Comparison of ENCODE assay signal across 8 mouse cellular contexts in the genomic region with DNA sequence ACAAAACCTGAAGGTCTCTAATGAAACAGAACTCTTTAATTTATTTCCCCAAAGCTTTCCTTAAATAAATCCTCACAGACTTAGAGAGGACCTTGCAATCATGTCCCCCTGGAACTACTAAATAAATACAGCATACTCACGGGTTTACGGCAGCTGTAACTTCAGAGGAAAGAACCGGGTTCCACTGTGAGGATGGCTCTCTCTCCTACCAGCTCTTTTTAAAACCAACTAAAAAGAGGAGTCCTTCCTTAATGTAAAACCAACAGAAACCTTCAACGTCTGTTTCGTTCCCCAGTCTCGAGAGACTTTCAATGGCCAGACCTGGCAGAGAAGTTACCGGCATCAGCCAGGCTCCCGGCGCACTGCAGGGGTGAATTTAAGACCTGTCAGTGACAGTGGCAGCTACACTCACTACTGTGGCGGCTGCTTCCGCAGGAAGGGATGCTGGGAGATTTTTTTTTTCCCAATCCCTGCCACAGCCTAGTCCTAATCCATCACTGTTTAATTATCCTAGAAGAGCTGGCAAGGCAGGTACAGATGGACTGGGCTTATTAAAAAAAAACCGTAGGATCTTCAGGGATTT. TPM values are rescaled to one million over a fixed set of nuclear protein-coding genes. Genes with fewer than 3 reads are reported as not detected.
A peak's percentile ranks its signal among the peaks of the same experiment; 100 is the strongest.
DNase-seq lines count a peak whose midpoint lies in the region; ATAC-seq and TF ChIP-seq lines count a peak whose summit lies in the region.

No protein-coding gene starts in this region.

- no peaks in the 10 kb centered on the region for H3K9me3 ChIP-seq in forebrain, embryonic 11.5 days (ENCODE audit: control insufficient read depth, low read length)
- no peaks in the 10 kb centered on the region for H3K9me3 ChIP-seq in hindbrain, embryonic 16.5 days (ENCODE audit: control insufficient read depth, low read length)
- H3K9me3 ChIP-seq in limb, embryonic 12.5 days = no peaks in the 10 kb centered on the region
- H3K9me3 ChIP-seq in neural tube, embryonic 12.5 days = no peaks in the 10 kb centered on the region

- H3K4me3 ChIP-seq in forebrain, embryonic 11.5 days (ENCODE audit: low read depth, low read length) = peak overlapping the region; percentile 33
- peak overlapping the region; percentile 65 for H3K4me3 ChIP-seq in hindbrain, embryonic 16.5 days (ENCODE audit: low read length)
- H3K4me3 ChIP-seq in limb, embryonic 12.5 days (replicated peaks) = peak overlapping the region; percentile 37
- H3K4me3 ChIP-seq in neural tube, embryonic 12.5 days = peak overlapping the region; percentile 41

- H3K27me3 ChIP-seq in forebrain, embryonic 11.5 days (ENCODE audit: control insufficient read depth, insufficient read depth, low read length) = no peaks in the 10 kb centered on the region
- H3K27me3 ChIP-seq in hindbrain, embryonic 16.5 days (replicated peaks; ENCODE audit: control insufficient read depth, insufficient read depth, low read length) = no peaks in the 10 kb centered on the region
- H3K27me3 ChIP-seq in limb, embryonic 12.5 days = no peaks in the 10 kb centered on the region
- no peaks in the 10 kb centered on the region for H3K27me3 ChIP-seq in neural tube, embryonic 12.5 days (replicated peaks)

- H3K4me2 ChIP-seq in forebrain, embryonic 11.5 days (ENCODE audit: low read depth, low read length, severe bottlenecking) = peak overlapping the region; percentile 53
- peak overlapping the region; percentile 84 for H3K4me2 ChIP-seq in hindbrain, embryonic 16.5 days (ENCODE audit: low read length)
- H3K4me2 ChIP-seq in limb, embryonic 12.5 days = peak overlapping the region; percentile 74
- H3K4me2 ChIP-seq in neural tube, embryonic 12.5 days (replicated peaks) = peak overlapping the region; percentile 75

- H3K36me3 ChIP-seq in forebrain, embryonic 11.5 days (ENCODE audit: control insufficient read depth, insufficient read depth, low read length) = no peaks in the 10 kb centered on the region
- H3K36me3 ChIP-seq in hindbrain, embryonic 16.5 days (ENCODE audit: control insufficient read depth, insufficient read depth, low read length) = no peaks in the 10 kb centered on the region
- no peaks in the 10 kb centered on the region for H3K36me3 ChIP-seq in limb, embryonic 12.5 days
- H3K36me3 ChIP-seq in neural tube, embryonic 12.5 days = no peaks in the 10 kb centered on the region

- ATAC-seq in forebrain, embryonic 11.5 days (replicated peaks; ENCODE audit: low FRiP score) = 0 out of 2 replicates have a peak, but pooled peaks have one; percentile 36
- ATAC-seq in hindbrain, embryonic 16.5 days = peak; percentile 79
- no peak for ATAC-seq in limb, embryonic 12.5 days (ENCODE audit: insufficient number of reproducible peaks, insufficient read depth, low FRiP score, low TSS enrichment, low read depth)
- ATAC-seq in neural tube, embryonic 12.5 days (ENCODE audit: low FRiP score, low read depth) = peak; percentile 86

- TF ChIP-seq CTCF in brain, embryonic 14.5 days (IDR thresholded peaks at IDR 0.05; ENCODE audit: borderline replicate concordance, extremely low read depth, insufficient read depth, insufficient read length) = no peak

- 3% methylated on average over 12 of the region's 12 CpGs for WGBS in forebrain, embryonic 11.5 days
- WGBS in hindbrain, embryonic 16.5 days = 2% methylated on average over 12 of the region's 12 CpGs
- WGBS in limb, embryonic 12.5 days = 1% methylated on average over 12 of the region's 12 CpGs
- WGBS in neural tube, embryonic 12.5 days = 1% methylated on average over 12 of the region's 12 CpGs

- H3K4me1 ChIP-seq in forebrain, embryonic 11.5 days (replicated peaks; ENCODE audit: control insufficient read depth, insufficient read depth, low read length) = no peaks in the 10 kb centered on the region
- peaks cover 5% of the 10 kb centered on the region for H3K4me1 ChIP-seq in hindbrain, embryonic 16.5 days (ENCODE audit: control insufficient read depth, insufficient read depth, low read depth, low read length)
- H3K4me1 ChIP-seq in limb, embryonic 12.5 days (replicated peaks) = peaks cover 25% of the 10 kb centered on the region
- no peaks in the 10 kb centered on the region for H3K4me1 ChIP-seq in neural tube, embryonic 12.5 days

- DNase-seq in ES-CJ7 (ENCODE audit: low read depth, low spot score) = peak; percentile 38
- peak; percentile 85 for DNase-seq in brain, embryonic 14.5 days (ENCODE audit: low read depth)
- peak; percentile 66 for DNase-seq in forebrain, embryonic 11.5 days (ENCODE audit: low spot score)
- DNase-seq in spleen, postnatal 10 days (ENCODE audit: low spot score in 2 of 2) = no peak
- DNase-seq in adipocyte (ENCODE audit: low spot score) = no peak

- TF ChIP-seq POLR2A in brain, embryonic 14.5 days (IDR thresholded peaks at IDR 0.05; ENCODE audit: borderline replicate concordance, extremely low read depth, insufficient read depth, insufficient read length, poor library complexity, severe bottlenecking) = peak; percentile 20; the same call in 1 of the 2 replicates

- H3K9ac ChIP-seq in forebrain, embryonic 11.5 days (ENCODE audit: low read length) = peak overlapping the region; percentile 50
- peak overlapping the region; percentile 82 for H3K9ac ChIP-seq in hindbrain, embryonic 16.5 days (ENCODE audit: low read depth, low read length)
- peak overlapping the region; percentile 35; the same call in 1 of the 2 replicates for H3K9ac ChIP-seq in limb, embryonic 12.5 days (replicated peaks)
- peak overlapping the region; percentile 42 for H3K9ac ChIP-seq in neural tube, embryonic 12.5 days

- no peak overlapping the region for H3K27ac ChIP-seq in forebrain, embryonic 11.5 days (ENCODE audit: low read depth, low read length)
- H3K27ac ChIP-seq in hindbrain, embryonic 16.5 days (ENCODE audit: low read depth, low read length) = peak overlapping the region; percentile 83
- no peak overlapping the region for H3K27ac ChIP-seq in limb, embryonic 12.5 days
- H3K27ac ChIP-seq in neural tube, embryonic 12.5 days = no peak overlapping the region

RNA-seq across cellular contexts. Expression of a gene that starts 39.2 kb away (rescaled TPM):
- polyA plus RNA-seq in brain, embryonic 14.5 days (2012; rRNA removed) = 6.2 and 10.6 TPM in 2 replicates
- 3.4 and 4.0 TPM in 2 replicates for polyA plus RNA-seq in forebrain, embryonic 11.5 days (2014; fragmentation: Nextera tagmentation; extraction: Ambion mirVana)
- 6.2 and 6.4 TPM in 2 replicates for polyA plus RNA-seq in hindbrain, embryonic 16.5 days (2015; fragmentation: Nextera tagmentation; extraction: Ambion mirVana)
- 2.0 and 2.3 TPM in 2 replicates for polyA plus RNA-seq in limb, embryonic 12.5 days (2016; fragmentation: Nextera tagmentation; extraction: Ambion mirVana)
- 3.3 TPM in 2 replicates for polyA plus RNA-seq in neural tube, embryonic 12.5 days (2016; fragmentation: Nextera tagmentation; extraction: Ambion mirVana)

Comparison
In these comparisons a context has a peak if more than half of its experiments do, and no peak if none do; other contexts are left out.
1. DNase-seq: peak in ES-CJ7 (single experiment), brain, embryonic 14.5 days (single experiment) and forebrain, embryonic 11.5 days (single experiment); none in spleen, postnatal 10 days (0 of 2) and adipocyte (single experiment).
2. Peak in every context shown above with its lines, with median percentiles within 50 percentile points of each other: H3K4me2 ChIP-seq, H3K4me3 ChIP-seq and H3K9ac ChIP-seq.